Mouse (Mus musculus): ENCODE measurements around the gene Olfr520. TPM values are rescaled to one million over a fixed set of nuclear protein-coding genes. Genes with fewer than 3 reads are reported as not detected.
"Not testable (repeated sequence)": the region's sequence is repeated elsewhere in the genome, so short reads cannot be mapped to it uniquely, and the experiment has no call there.

Olfr520 gene
- polyA plus RNA-seq, 1 experiment = 0.12 TPM

DNA sequence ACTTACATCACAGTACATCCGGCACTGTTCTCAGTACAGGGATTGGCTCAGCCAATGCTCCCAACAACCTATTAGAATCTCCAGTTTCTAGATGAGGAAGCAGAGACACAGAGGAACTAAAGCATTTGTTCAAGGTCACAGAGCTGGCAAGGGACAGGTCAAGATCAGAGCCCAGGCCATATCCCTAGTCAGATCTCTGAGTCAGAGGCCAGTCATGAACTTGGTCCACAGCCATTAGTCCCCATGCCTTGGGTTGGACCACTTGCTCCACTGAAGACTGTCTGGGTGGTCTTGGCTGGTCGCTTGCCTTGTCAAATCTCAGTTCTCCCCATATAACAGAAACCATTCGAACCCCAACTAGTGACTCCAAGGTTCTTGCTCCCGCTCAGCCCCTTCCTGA lies 17.6 kb upstream of the Olfr520 start:
- no peak for DNase-seq (ENCODE audit: low spot score)

- DNase-seq (ENCODE audit: low spot score) = no peak
Measured at GRCm38 (mm10) chr7:99716536-99716935, 13.5 kb upstream of the Olfr520 start.

- no peak for DNase-seq (ENCODE audit: low spot score)
Measured at GRCm38 (mm10) chr7:99734612-99735011, 4.5 kb downstream of the Olfr520 start.

DNA sequence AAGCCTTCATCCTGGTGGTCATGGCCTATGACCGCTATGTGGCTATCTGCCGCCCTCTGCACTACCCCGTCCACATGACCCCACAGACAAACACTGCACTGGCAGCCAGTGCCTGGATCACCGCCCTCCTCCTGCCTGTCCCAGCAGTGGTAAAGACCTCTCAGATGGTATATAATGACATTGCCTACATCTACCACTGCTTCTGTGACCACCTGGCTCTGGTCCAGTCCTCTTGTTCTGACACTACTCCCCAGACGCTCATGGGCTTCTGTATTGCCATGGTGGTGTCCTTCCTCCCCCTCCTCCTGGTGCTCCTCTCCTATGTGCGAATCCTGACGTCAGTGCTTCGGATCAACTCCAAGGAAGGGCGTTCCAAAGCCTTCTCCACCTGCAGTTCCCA lies 5.4 kb downstream of the Olfr520 start:
- DNase-seq (ENCODE audit: low spot score) = not testable (repeated sequence)

GRCm38 (mm10) chr7:99739276-99739675 lies 9.2 kb downstream of the Olfr520 start:
- DNase-seq (ENCODE audit: low spot score) = no peak

- DNase-seq (ENCODE audit: low spot score) = no peak
Measured at GRCm38 (mm10) chr7:99763207-99763606, 33.1 kb downstream of the Olfr520 start, which contains the start of gene Olfr521. TSS of gene Olfr521 (plus strand) at chr7:99763507.

DNA sequence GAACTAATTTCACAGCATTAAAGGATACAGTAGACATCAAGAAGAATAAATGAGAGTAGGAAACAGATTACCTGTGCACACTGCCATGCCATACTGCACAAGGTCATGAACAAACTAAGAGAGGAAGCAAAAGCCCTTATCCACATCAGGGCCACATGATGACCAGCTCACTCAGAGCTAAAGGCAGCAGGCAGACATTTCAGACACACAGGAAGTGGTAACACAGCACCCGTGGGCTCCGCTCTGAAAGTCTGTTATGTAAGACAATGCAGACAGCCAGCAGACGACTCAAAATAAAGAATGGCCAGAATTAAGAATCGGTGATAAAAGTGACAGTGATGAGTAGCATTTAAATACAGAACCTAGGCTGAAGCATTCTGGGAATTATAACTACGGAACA lies 51.3 kb downstream of the Olfr520 start:
- no peak for DNase-seq (ENCODE audit: low spot score)

- no peak for DNase-seq (ENCODE audit: low spot score)
Measured at GRCm38 (mm10) chr7:99781916-99782315, 51.8 kb downstream of the Olfr520 start.

- DNase-seq (ENCODE audit: low spot score) = no peak
Measured at GRCm38 (mm10) chr7:99783421-99783820, 53.3 kb downstream of the Olfr520 start.

GRCm38 (mm10) chr7:99785553-99785952 lies 55.5 kb downstream of the Olfr520 start:
- no peak for DNase-seq (ENCODE audit: low spot score)

Other genes with a start within 250 kb of the Olfr520 start
- 1,354 and 1,732 TPM in 2 replicates for gene Rps3, start 246.5 kb upstream of the Olfr520 start, polyA plus RNA-seq (2012; rRNA removed)
- gene Arrb1, start 194.8 kb upstream of the Olfr520 start, polyA plus RNA-seq (2012; rRNA removed) = 45.4 and 60.4 TPM in 2 replicates
- 2.6 and 3.5 TPM in 2 replicates for gene Tpbgl, start 103.2 kb upstream of the Olfr520 start, polyA plus RNA-seq (2012; rRNA removed)
- gene Slco2b1, start 18.9 kb upstream of the Olfr520 start, polyA plus RNA-seq (2012; rRNA removed) = 23.3 and 27.0 TPM in 2 replicates
- not detected in 2 replicates for gene Olfr521, start 33.2 kb downstream of the Olfr520 start, polyA plus RNA-seq (2012; rRNA removed)
- gene Neu3, start 98.1 kb downstream of the Olfr520 start, polyA plus RNA-seq (2012; rRNA removed) = 5.9 and 6.2 TPM in 2 replicates
- gene Xrra1, start 128.8 kb downstream of the Olfr520 start, polyA plus RNA-seq (2012; rRNA removed) = 0.07 and 0.15 TPM in 2 replicates
- 57.3 and 70.9 TPM in 2 replicates for gene Spcs2, start 133.2 kb downstream of the Olfr520 start, polyA plus RNA-seq (2012; rRNA removed)

All from urinary bladder, adult 2 months (tissue).